20 mouse cellular contexts compared by ENCODE assay signal in genomic region chr10:56206802-56207404, GRCm38 (mm10). TPM values are rescaled to one million over a fixed set of nuclear protein-coding genes. Genes with fewer than 3 reads are reported as not detected.
DNase-seq lines count a peak whose midpoint lies in the region; ATAC-seq and TF ChIP-seq lines count a peak whose summit lies in the region.
"Had no signal": no experiment of that assay in that cellular context is flagged by ENCODE, and none has a peak within 500 bp of the region (broad histone marks: within the 10 kb centered on the region; RNA-seq: fewer than 3 reads in every experiment).

No protein-coding gene starts in this region.

- 35% methylated on average over 8 of the region's 8 CpGs for WGBS in intestine, embryonic 15.5 days
- WGBS in intestine, postnatal 0 days = 24% methylated on average over 8 of the region's 8 CpGs
- 28% methylated on average over 8 of the region's 8 CpGs for WGBS in kidney, postnatal 0 days
- 21% methylated on average over 8 of the region's 8 CpGs for WGBS in limb, embryonic 12.5 days
- WGBS in forebrain, embryonic 11.5 days = 92% methylated on average over 8 of the region's 8 CpGs

- no peaks in the 10 kb centered on the region for H3K4me1 ChIP-seq in intestine, embryonic 15.5 days (replicated peaks)
- H3K4me1 ChIP-seq in intestine, postnatal 0 days (replicated peaks; ENCODE audit: control insufficient read depth, insufficient read depth, low read length) = no peaks in the 10 kb centered on the region
- no peaks in the 10 kb centered on the region for H3K4me1 ChIP-seq in kidney, postnatal 0 days (replicated peaks; ENCODE audit: insufficient read depth, low read length)
- no peaks in the 10 kb centered on the region for H3K4me1 ChIP-seq in limb, embryonic 12.5 days (replicated peaks)
- no peaks in the 10 kb centered on the region for H3K4me1 ChIP-seq in forebrain, embryonic 11.5 days (replicated peaks; ENCODE audit: control insufficient read depth, insufficient read depth, low read length)
- H3K4me1 ChIP-seq: embryonic facial prominence, embryonic 12.5 days; forebrain, embryonic 12.5 days; heart, embryonic 12.5 days; hindbrain, embryonic 10.5 days; hindbrain, embryonic 15.5 days had no signal

- DNase-seq in kidney, postnatal 0 days (ENCODE audit: low spot score) = peak; percentile 83
- DNase-seq in kidney, adult 11 months = no peak
- no peak for DNase-seq in forebrain, embryonic 11.5 days (ENCODE audit: low spot score)
- DNase-seq: adrenal gland, postnatal 14 days; B cell, adult 2 months; cerebellum, adult 11-12 months; cerebellum, adult 9-10 months; cerebellum, postnatal 25 days; gastrocnemius, adult 2 months; gastrocnemius, postnatal 25 days had no signal

- H3K27me3 ChIP-seq in intestine, embryonic 15.5 days (replicated peaks) = no peaks in the 10 kb centered on the region
- no peaks in the 10 kb centered on the region for H3K27me3 ChIP-seq in intestine, postnatal 0 days (replicated peaks; ENCODE audit: control insufficient read depth, insufficient read depth, low read length)
- no peaks in the 10 kb centered on the region for H3K27me3 ChIP-seq in kidney, postnatal 0 days (ENCODE audit: insufficient read depth, low read length)
- H3K27me3 ChIP-seq in limb, embryonic 12.5 days = no peaks in the 10 kb centered on the region
- H3K27me3 ChIP-seq in forebrain, embryonic 11.5 days (ENCODE audit: control insufficient read depth, insufficient read depth, low read length) = no peaks in the 10 kb centered on the region
- H3K27me3 ChIP-seq: embryonic facial prominence, embryonic 12.5 days; forebrain, embryonic 12.5 days; heart, embryonic 12.5 days; hindbrain, embryonic 15.5 days had no signal

- no peak overlapping the region for H3K27ac ChIP-seq in intestine, embryonic 15.5 days
- no peak overlapping the region for H3K27ac ChIP-seq in intestine, postnatal 0 days (ENCODE audit: low read depth, low read length)
- no peak overlapping the region for H3K27ac ChIP-seq in kidney, postnatal 0 days
- H3K27ac ChIP-seq in limb, embryonic 12.5 days = no peak overlapping the region
- no peak overlapping the region for H3K27ac ChIP-seq in forebrain, embryonic 11.5 days (ENCODE audit: low read depth, low read length)
- H3K27ac ChIP-seq: embryonic facial prominence, embryonic 12.5 days; forebrain, embryonic 12.5 days; gastrocnemius, adult 2 months; hindbrain, embryonic 10.5 days; hindbrain, embryonic 15.5 days had no signal

- H3K36me3 ChIP-seq in intestine, embryonic 15.5 days = no peaks in the 10 kb centered on the region
- H3K36me3 ChIP-seq in intestine, postnatal 0 days (ENCODE audit: control insufficient read depth, insufficient read depth) = no peaks in the 10 kb centered on the region
- peaks cover 5% of the 10 kb centered on the region; the same call in 1 of the 2 replicates for H3K36me3 ChIP-seq in kidney, postnatal 0 days (ENCODE audit: insufficient read depth, low read length)
- H3K36me3 ChIP-seq in limb, embryonic 12.5 days = no peaks in the 10 kb centered on the region; the same call in 1 of the 2 replicates
- H3K36me3 ChIP-seq in forebrain, embryonic 11.5 days (ENCODE audit: control insufficient read depth, insufficient read depth, low read length) = no peaks in the 10 kb centered on the region
- H3K36me3 ChIP-seq: embryonic facial prominence, embryonic 12.5 days; forebrain, embryonic 12.5 days; hindbrain, embryonic 15.5 days had no signal

- H3K9ac ChIP-seq in intestine, embryonic 15.5 days = no peak overlapping the region
- H3K9ac ChIP-seq in intestine, postnatal 0 days (ENCODE audit: low read depth, low read length) = no peak overlapping the region
- no peak overlapping the region for H3K9ac ChIP-seq in kidney, postnatal 0 days (ENCODE audit: low read depth, low read length)
- H3K9ac ChIP-seq in limb, embryonic 12.5 days (replicated peaks) = no peak overlapping the region
- H3K9ac ChIP-seq in forebrain, embryonic 11.5 days (ENCODE audit: low read length) = no peak overlapping the region
- H3K9ac ChIP-seq: embryonic facial prominence, embryonic 12.5 days; forebrain, embryonic 12.5 days; heart, embryonic 12.5 days; hindbrain, embryonic 15.5 days had no signal

- no peak overlapping the region for H3K4me3 ChIP-seq in intestine, embryonic 15.5 days (replicated peaks)
- no peak overlapping the region for H3K4me3 ChIP-seq in intestine, postnatal 0 days (ENCODE audit: low read depth, low read length)
- no peak overlapping the region for H3K4me3 ChIP-seq in kidney, postnatal 0 days (replicated peaks; ENCODE audit: low read depth, low read length)
- H3K4me3 ChIP-seq in limb, embryonic 12.5 days (replicated peaks) = no peak overlapping the region
- no peak overlapping the region for H3K4me3 ChIP-seq in forebrain, embryonic 11.5 days (ENCODE audit: low read depth, low read length)
- H3K4me3 ChIP-seq: embryonic facial prominence, embryonic 12.5 days; forebrain, embryonic 12.5 days; gastrocnemius, adult 2 months; heart, embryonic 12.5 days; hindbrain, embryonic 10.5 days; hindbrain, embryonic 15.5 days had no signal

- H3K9me3 ChIP-seq in intestine, embryonic 15.5 days = no peaks in the 10 kb centered on the region
- H3K9me3 ChIP-seq in intestine, postnatal 0 days (ENCODE audit: control insufficient read depth) = no peaks in the 10 kb centered on the region
- no peaks in the 10 kb centered on the region for H3K9me3 ChIP-seq in kidney, postnatal 0 days (replicated peaks; ENCODE audit: low read length)
- 0 out of 2 replicates have a peak, but pooled peaks cover 3% of the 10 kb centered on the region for H3K9me3 ChIP-seq in limb, embryonic 12.5 days
- no peaks in the 10 kb centered on the region for H3K9me3 ChIP-seq in forebrain, embryonic 11.5 days (ENCODE audit: control insufficient read depth, low read length)
- H3K9me3 ChIP-seq: embryonic facial prominence, embryonic 12.5 days; forebrain, embryonic 12.5 days; heart, embryonic 12.5 days; hindbrain, embryonic 10.5 days; hindbrain, embryonic 15.5 days had no signal

- no peak overlapping the region for H3K4me2 ChIP-seq in intestine, embryonic 15.5 days (replicated peaks)
- H3K4me2 ChIP-seq in intestine, postnatal 0 days (replicated peaks; ENCODE audit: low read depth) = no peak overlapping the region
- H3K4me2 ChIP-seq in kidney, postnatal 0 days (ENCODE audit: low read length) = no peak overlapping the region
- H3K4me2 ChIP-seq in limb, embryonic 12.5 days = no peak overlapping the region
- no peak overlapping the region for H3K4me2 ChIP-seq in forebrain, embryonic 11.5 days (ENCODE audit: low read depth, low read length, severe bottlenecking)
- H3K4me2 ChIP-seq: embryonic facial prominence, embryonic 12.5 days; forebrain, embryonic 12.5 days; heart, embryonic 12.5 days; hindbrain, embryonic 15.5 days had no signal

- ATAC-seq in intestine, embryonic 15.5 days = peak; percentile 67; the same call in 1 of the 2 replicates
- ATAC-seq in intestine, postnatal 0 days = no peak
- peak; percentile 59; the same call in 1 of the 2 replicates for ATAC-seq in kidney, postnatal 0 days (replicated peaks; ENCODE audit: low FRiP score, low read depth)
- ATAC-seq in limb, embryonic 12.5 days (ENCODE audit: insufficient number of reproducible peaks, insufficient read depth, low FRiP score, low TSS enrichment, low read depth) = peak; percentile 82
- no peak for ATAC-seq in CD4-positive, CD25-positive, alpha-beta regulatory T cell, adult 4 months
- no peak for ATAC-seq in forebrain, embryonic 11.5 days (replicated peaks; ENCODE audit: low FRiP score)
- ATAC-seq: forebrain, embryonic 16.5 days had no signal

- no peak for TF ChIP-seq CTCF in intestine, postnatal 0 days (IDR thresholded peaks at IDR 0.05; ENCODE audit: low read depth)
- TF ChIP-seq CTCF in kidney, postnatal 0 days (IDR thresholded peaks at IDR 0.05; ENCODE audit: low read depth) = no peak

RNA-seq across cellular contexts. Expression of gene Tbc1d32, which starts 21.6 kb away (rescaled TPM):
- polyA plus RNA-seq in intestine, embryonic 15.5 days (2015; fragmentation: Nextera tagmentation; extraction: Ambion mirVana) = 2.5 and 2.8 TPM in 2 replicates
- polyA plus RNA-seq in intestine, postnatal 0 days (2015; fragmentation: Nextera tagmentation; extraction: Ambion mirVana) = 1.3 and 1.4 TPM in 2 replicates
- 3.0 and 3.3 TPM in 2 replicates for polyA plus RNA-seq in kidney, postnatal 0 days (2015; fragmentation: Nextera tagmentation; extraction: Ambion mirVana)
- 4.3 and 5.3 TPM in 2 replicates for polyA plus RNA-seq in limb, embryonic 12.5 days (2016; fragmentation: Nextera tagmentation; extraction: Ambion mirVana)
- 1 to 10 TPM; 1.9 to 2.4 TPM for polyA plus RNA-seq in CD4-positive, CD25-positive, alpha-beta regulatory T cell, adult 4 months (2017; shearing (Covaris generic))
- 4.0 TPM in 2 replicates for polyA plus RNA-seq in forebrain, embryonic 11.5 days (2014; fragmentation: Nextera tagmentation; extraction: Ambion mirVana)

Comparison
In these comparisons a context has a peak if more than half of its experiments do, and no peak if none do; other contexts are left out.
1. ATAC-seq: peak in intestine, embryonic 15.5 days (single experiment), kidney, postnatal 0 days (single experiment) and limb, embryonic 12.5 days (single experiment); none in intestine, postnatal 0 days (single experiment), CD4-positive, CD25-positive, alpha-beta regulatory T cell, adult 4 months (single experiment) and forebrain, embryonic 11.5 days (single experiment).